Mouse (Mus musculus) G1E (cell line): ENCODE measurements around the gene Hoxd11. TPM values are rescaled to one million over a fixed set of nuclear protein-coding genes. Genes with fewer than 3 reads are reported as not detected.

Experiments used
- ATAC-seq: 2 replicates; pipeline ENCODE4 v1.8.0; 2016; ENCODE audit warnings: mild to moderate bottlenecking; ENCODE audit not compliant: insufficient number of reproducible peaks, poor library complexity, low FRiP score, severe bottlenecking; ENCODE audit errors: extremely low read depth
- DNase-seq: peaks from one replicate; pipeline ENCODE4 v3.0.0; 2012; ENCODE audit warnings: low spot score
- H3K27me3 ChIP-seq: 2 replicates; pipeline ENCODE4 v1.6.1; 2012; ENCODE audit warnings: mild to moderate bottlenecking, low read length, inconsistent platforms; ENCODE audit not compliant: insufficient read depth
- H3K36me3 ChIP-seq: replicated peaks from 2 replicates; pipeline ENCODE3; 2012; ENCODE audit warnings: mild to moderate bottlenecking, inconsistent platforms
- H3K4me1 ChIP-seq: 2 replicates; pipeline ENCODE4 v1.6.1; 2012; ENCODE audit warnings: low read depth, low read length, inconsistent platforms, mixed read lengths; ENCODE audit not compliant: insufficient read depth
- H3K4me3 ChIP-seq: 2 replicates; pipeline ENCODE4 v1.5.1; 2012; ENCODE audit warnings: low read depth, mild to moderate bottlenecking, inconsistent platforms, low read length, moderate library complexity, mixed read lengths
- H3K9me3 ChIP-seq: replicated peaks from 2 replicates; pipeline ENCODE4 v1.6.1; 2012; ENCODE audit warnings: inconsistent platforms
- CTCF ChIP-seq: IDR thresholded peaks from 2 replicates; pipeline ENCODE4 v1.5.1; 2012; ENCODE audit warnings: low read depth, low read length, inconsistent platforms, mixed read lengths
- GATA1 ChIP-seq: IDR thresholded peaks from 2 replicates; pipeline ENCODE4 v1.6.1; 2012; ENCODE audit warnings: borderline replicate concordance, low read length, inconsistent platforms, mixed read lengths
- GATA2 ChIP-seq: IDR thresholded peaks from 2 replicates; pipeline ENCODE4 v1.6.1; 2012; ENCODE audit warnings: low read depth, low read length, inconsistent platforms, borderline replicate concordance
- POLR2AphosphoS5 ChIP-seq: IDR thresholded peaks from 2 replicates; pipeline ENCODE4 v1.6.1; 2012; ENCODE audit warnings: low read depth, low read length, inconsistent platforms; ENCODE audit not compliant: insufficient replicate concordance
- TAL1 ChIP-seq: conservative IDR thresholded peaks from 2 replicates; pipeline ENCODE4 v1.6.1; 2012; ENCODE audit warnings: low read depth, low read length, inconsistent platforms, mixed read lengths
- polyA plus RNA-seq: library from polyadenylated mRNA; stranded (reverse); fragments of >175 nt; gene quantifications from 2 replicates; pipeline ENCODE4 v1.2.3, GENCODE M21; 2012
- total RNA-seq, 2 experiments: library from RNA; stranded (forward) in 1 of 2; stranded (reverse) in 1 of 2; fragments of 200-1000 nt in 1 of 2; fragments of >200 nt in 1 of 2; fragmentation: Nextera tagmentation in 1 of 2; gene quantifications; 2 replicates each; pipeline ENCODE4 v1.2.3; 2014 to 2017

The Hoxd11 gene
- total RNA-seq (2014; fragmentation: Nextera tagmentation) = not detected in 2 replicates
- 0.05 and 0.06 TPM in 2 replicates for total RNA-seq (2017)
- polyA plus RNA-seq = not detected in 2 replicates

- H3K9me3 ChIP-seq = peaks cover 23% of the 10 kb centered on the region
- no peak within 1 kb of the TSS for H3K4me3 ChIP-seq
- DNase-seq (no peak), ATAC-seq (no peak)
- TF ChIP-seq GATA2 (no peak), CTCF (no peak), TAL1 (no peak), POLR2AphosphoS5 (no peak), GATA1 (no peak)
- H3K27me3 ChIP-seq = peaks cover 38% of the 10 kb centered on the region
- H3K4me1 ChIP-seq = no peaks in the 10 kb centered on the region
- no peaks in the 10 kb centered on the region for H3K36me3 ChIP-seq
These were observed at the start of gene Hoxd11 for GRCm38 (mm10) chr2:74678891-74679595. Gene Hoxd11, plus strand, starts transcription at chr2:74679557.

GRCm38 (mm10) chr2:74635412-74635811 lies 43.9 kb upstream of the Hoxd11 start:
- H3K4me3 ChIP-seq = no peak overlapping the region
- DNase-seq (no peak), ATAC-seq (no peak)
- no peaks in the 10 kb centered on the region for H3K36me3 ChIP-seq
- no peaks in the 10 kb centered on the region for H3K27me3 ChIP-seq
- TF ChIP-seq POLR2AphosphoS5 (no peak), CTCF (no peak), GATA1 (no peak), GATA2 (no peak), TAL1 (no peak)
- no peaks in the 10 kb centered on the region for H3K4me1 ChIP-seq
- no peaks in the 10 kb centered on the region for H3K9me3 ChIP-seq

GRCm38 (mm10) chr2:74642431-74642830 lies 36.9 kb upstream of the Hoxd11 start:
- Histone ChIP-seq H3K36me3 (no peaks in the 10 kb centered on the region), H3K27me3 (no peaks in the 10 kb centered on the region), H3K4me1 (no peaks in the 10 kb centered on the region), H3K9me3 (no peaks in the 10 kb centered on the region), H3K4me3 (no peak overlapping the region)
- TF ChIP-seq GATA2 = no peak
- TF ChIP-seq GATA1 = no peak
- TF ChIP-seq TAL1 = no peak
- TF ChIP-seq POLR2AphosphoS5 = no peak
- no peak for TF ChIP-seq CTCF
- DNase-seq (no peak), ATAC-seq (no peak)

- Histone ChIP-seq H3K27me3 (no peaks in the 10 kb centered on the region), H3K9me3 (no peaks in the 10 kb centered on the region), H3K36me3 (no peaks in the 10 kb centered on the region), H3K4me1 (no peaks in the 10 kb centered on the region), H3K4me3 (no peak overlapping the region)
- ATAC-seq = no peak
- TF ChIP-seq POLR2AphosphoS5 = no peak
- no peak for TF ChIP-seq GATA2
- TF ChIP-seq TAL1 = no peak
- no peak for TF ChIP-seq CTCF
- DNase-seq = no peak
These were observed 33.7 kb upstream of the Hoxd11 start for GRCm38 (mm10) chr2:74645631-74646030.

GRCm38 (mm10) chr2:74647082-74647864 lies 32.1 kb upstream of the Hoxd11 start:
- no peak for TF ChIP-seq POLR2AphosphoS5
- no peak for TF ChIP-seq CTCF
- TF ChIP-seq GATA2 = no peak
- no peak for TF ChIP-seq GATA1
- TF ChIP-seq TAL1 = no peak
- Histone ChIP-seq H3K27me3 (no peaks in the 10 kb centered on the region), H3K4me1 (no peaks in the 10 kb centered on the region), H3K9me3 (no peaks in the 10 kb centered on the region), H3K36me3 (no peaks in the 10 kb centered on the region), H3K4me3 (no peak overlapping the region)
- DNase-seq = no peak
- no peak for ATAC-seq

GRCm38 (mm10) chr2:74652996-74653340 lies 26.4 kb upstream of the Hoxd11 start:
- Histone ChIP-seq H3K27me3 (peaks cover 12% of the 10 kb centered on the region; the same call in 1 of the 2 replicates), H3K4me3 (no peak overlapping the region), H3K9me3 (peaks cover 17% of the 10 kb centered on the region), H3K4me1 (no peaks in the 10 kb centered on the region), H3K36me3 (no peaks in the 10 kb centered on the region)
- DNase-seq (no peak), ATAC-seq (no peak)
- TF ChIP-seq GATA2 = no peak
- no peak for TF ChIP-seq CTCF
- no peak for TF ChIP-seq GATA1
- TF ChIP-seq TAL1 = no peak
- no peak for TF ChIP-seq POLR2AphosphoS5
